Mouse (Mus musculus) embryonic facial prominence, embryonic 12.5 days (tissue): ENCODE data around the gene Xrcc1. TPM values are rescaled to one million over a fixed set of nuclear protein-coding genes. Genes with fewer than 3 reads are reported as not detected.

Experiments
- polyA plus RNA-seq: library from polyadenylated mRNA; unstranded; fragments of >200 nt; fragmentation: Nextera tagmentation; extraction: Ambion mirVana; gene quantifications from 2 replicates; pipeline ENCODE4 v1.2.1, GENCODE M21; 2016

Gene Xrcc1
- polyA plus RNA-seq, 1 experiment from 2014 or later, result 117 TPM

Other genes starting within 250 kb of the Xrcc1 start
- 57.7 and 63.1 TPM in 2 replicates for gene Zfp61, start 245.1 kb upstream of the Xrcc1 start, polyA plus RNA-seq
- 15.8 and 16.4 TPM in 2 replicates for gene Zfp94, start 229.6 kb upstream of the Xrcc1 start, polyA plus RNA-seq
- gene Tescl, start 212.4 kb upstream of the Xrcc1 start, polyA plus RNA-seq, result 0.26 TPM in 1 of 2 replicates, not detected in the other
- gene Lypd5, start 197.1 kb upstream of the Xrcc1 start, polyA plus RNA-seq, result not detected in 2 replicates
- gene Kcnn4, start 176.0 kb upstream of the Xrcc1 start, polyA plus RNA-seq, result 2.0 and 2.7 TPM in 2 replicates
- gene Smg9, start 146.7 kb upstream of the Xrcc1 start, polyA plus RNA-seq, result 23.6 and 26.0 TPM in 2 replicates
- gene Irgc1, start 94.0 kb upstream of the Xrcc1 start, polyA plus RNA-seq, result not detected in 2 replicates
- 1.5 and 2.0 TPM in 2 replicates for gene Plaur, start 83.8 kb upstream of the Xrcc1 start, polyA plus RNA-seq
- 7.6 and 10.7 TPM in 2 replicates for gene Cadm4, start 64.3 kb upstream of the Xrcc1 start, polyA plus RNA-seq
- 100 and 113 TPM in 2 replicates for gene Zfp428, start 39.3 kb upstream of the Xrcc1 start, polyA plus RNA-seq
- 1.3 and 1.4 TPM in 2 replicates for gene AC161166.1, start 33.8 kb upstream of the Xrcc1 start, polyA plus RNA-seq
- gene Irgq, start 15.6 kb upstream of the Xrcc1 start, polyA plus RNA-seq, result 17.6 and 18.0 TPM in 2 replicates
- not detected in 2 replicates for gene Pinlyp, start 171 bp upstream of the Xrcc1 start, polyA plus RNA-seq
- 23.7 and 23.8 TPM in 2 replicates for gene Ethe1, start 41.3 kb downstream of the Xrcc1 start, polyA plus RNA-seq
- gene Zfp575, start 41.4 kb downstream of the Xrcc1 start, polyA plus RNA-seq, result 5.1 and 5.9 TPM in 2 replicates
- gene Phldb3, start 64.5 kb downstream of the Xrcc1 start, polyA plus RNA-seq, result 0.20 and 0.47 TPM in 2 replicates
- gene Lypd3, start 90.3 kb downstream of the Xrcc1 start, polyA plus RNA-seq, result 2.8 and 3.5 TPM in 2 replicates
- not detected in 2 replicates for gene Tex101, start 130.4 kb downstream of the Xrcc1 start, polyA plus RNA-seq
- not detected in 2 replicates for gene BC049730, start 163.0 kb downstream of the Xrcc1 start, polyA plus RNA-seq
- gene Gm4763, start 180.6 kb downstream of the Xrcc1 start, polyA plus RNA-seq, result not detected in 2 replicates
- 0.37 and 0.96 TPM in 2 replicates for gene Cd177, start 214.0 kb downstream of the Xrcc1 start, polyA plus RNA-seq
- 0.38 TPM in 1 of 2 replicates, not detected in the other for gene Ceacam10, start 230.9 kb downstream of the Xrcc1 start, polyA plus RNA-seq